Mouse (Mus musculus) hindbrain, embryonic 12.5 days (tissue): ENCODE data around the gene Zdhhc24. TPM values are rescaled to one million over a fixed set of nuclear protein-coding genes. Genes with fewer than 3 reads are reported as not detected.

Experiments used
- ATAC-seq: fragments of 200-750 bp; cut with Nextera tagmentation; 2 replicates; pipeline ENCODE4 v1.8.0; 2017; ENCODE audit warnings: moderate TSS enrichment; ENCODE audit not compliant: low FRiP score
- H3K27ac ChIP-seq: fragments of 300-500 bp; sonication (generic); 2 replicates; pipeline ENCODE4 v1.5.1; 2016; ENCODE audit warnings: mild to moderate bottlenecking
- H3K27me3 ChIP-seq: fragments of 300-500 bp; sonication (generic); 2 replicates; pipeline ENCODE4 v1.6.1; 2016; ENCODE audit warnings: mild to moderate bottlenecking
- H3K36me3 ChIP-seq: fragments of 300-500 bp; sonication (generic); 2 replicates; pipeline ENCODE4 v1.6.1; 2016; ENCODE audit warnings: mild to moderate bottlenecking
- H3K4me1 ChIP-seq: fragments of 300-500 bp; sonication (generic); 2 replicates; pipeline ENCODE4 v1.6.1; 2016
- H3K4me2 ChIP-seq: fragments of 300-500 bp; sonication (generic); replicated peaks from 2 replicates; pipeline ENCODE4 v1.6.1; 2016; ENCODE audit warnings: mild to moderate bottlenecking
- H3K4me3 ChIP-seq: fragments of 300-500 bp; sonication (generic); 2 replicates; pipeline ENCODE4 v1.5.1; 2016; ENCODE audit warnings: mild to moderate bottlenecking
- H3K9ac ChIP-seq: fragments of 300-500 bp; sonication (generic); 2 replicates; pipeline ENCODE4 v1.6.1; 2016; ENCODE audit warnings: mild to moderate bottlenecking, moderate library complexity
- H3K9me3 ChIP-seq: fragments of 300-500 bp; sonication (generic); replicated peaks from 2 replicates; pipeline ENCODE4 v1.6.1; 2016; ENCODE audit warnings: mild to moderate bottlenecking
- WGBS: fragments of 180-500 bp; shearing (Covaris S2); methylation state at CpG from one replicate; pipeline ENCODE4 v1.1.7; 2016; 5-methylcytosine and 5-hydroxymethylcytosine counted together
- polyA plus RNA-seq: library from polyadenylated mRNA; unstranded; fragments of >200 nt; fragmentation: Nextera tagmentation; extraction: Ambion mirVana; gene quantifications from 2 replicates; pipeline ENCODE4 v1.2.1, GENCODE M21; 2016

Gene Zdhhc24
- polyA plus RNA-seq, 1 experiment from 2014 or later, result 21.1 TPM

DNA sequence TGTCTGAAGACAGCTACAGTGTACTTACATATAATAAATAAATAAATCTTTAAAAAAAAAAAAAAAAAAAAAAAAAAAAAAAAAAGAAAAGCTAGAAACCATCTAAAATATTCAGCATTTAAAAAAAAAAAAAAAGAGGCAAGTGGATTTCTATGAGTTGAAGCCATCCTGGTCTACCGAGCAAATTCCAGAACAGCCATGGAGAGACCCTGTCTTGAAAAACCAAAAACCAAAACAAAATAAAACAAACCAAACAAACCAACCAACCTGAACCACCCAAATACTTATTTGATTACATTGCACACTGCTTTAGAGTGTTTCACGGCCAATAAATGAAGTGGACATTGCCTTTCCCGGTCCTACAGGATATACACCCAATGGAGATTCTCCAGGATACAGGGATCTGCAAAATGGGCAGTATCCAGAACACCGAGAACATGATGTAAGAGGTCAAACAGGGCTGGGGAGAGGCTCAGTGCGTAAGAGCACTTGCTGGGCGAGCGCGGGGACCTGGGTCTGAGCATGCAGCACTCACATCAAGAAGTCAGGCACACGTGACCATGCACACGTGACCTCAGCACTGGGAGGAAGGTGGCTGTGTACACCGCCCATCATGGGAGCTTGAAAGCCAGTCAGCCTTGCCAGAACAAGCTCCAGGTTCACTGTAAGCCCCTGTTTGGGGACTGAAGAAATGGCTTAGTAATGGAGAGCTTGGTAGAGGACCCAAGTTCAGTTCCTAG is 46.8 kb downstream of the Zdhhc24 start:
- Histone ChIP-seq H3K9me3 (no peaks in the 10 kb centered on the region), H3K27ac (no peak overlapping the region), H3K36me3 (peaks cover 58% of the 10 kb centered on the region), H3K4me1 (peaks cover 23% of the 10 kb centered on the region), H3K27me3 (no peaks in the 10 kb centered on the region), H3K9ac (no peak overlapping the region), H3K4me3 (no peak overlapping the region), H3K4me2 (no peak overlapping the region)
- WGBS, result 96% methylated on average over 11 of the region's 11 CpGs
- ATAC-seq, result no peak

- H3K4me3 ChIP-seq, result peak within 1 kb of the TSS; percentile 66
- peaks cover 30% of the 10 kb centered on the region for H3K36me3 ChIP-seq
- H3K4me2 ChIP-seq, result peak within 1 kb of the TSS; percentile 84
- peak; percentile 98 for ATAC-seq
- under 1% methylated on average over 32 of the region's 32 CpGs for WGBS
- H3K4me1 ChIP-seq, result peaks cover 23% of the 10 kb centered on the region
- no peaks in the 10 kb centered on the region for H3K9me3 ChIP-seq
- H3K27me3 ChIP-seq, result 0 out of 2 replicates have a peak, but pooled peaks cover 3% of the 10 kb centered on the region
- peak within 1 kb of the TSS; percentile 66 for H3K9ac ChIP-seq
- peak within 1 kb of the TSS; percentile 84 for H3K27ac ChIP-seq
Measured at GRCm38 (mm10) chr19:4927904-4928531, 49.5 kb downstream of the Zdhhc24 start, which contains the start of gene Dpp3. Gene Dpp3 (minus strand): TSS chr19:4928287.

DNA sequence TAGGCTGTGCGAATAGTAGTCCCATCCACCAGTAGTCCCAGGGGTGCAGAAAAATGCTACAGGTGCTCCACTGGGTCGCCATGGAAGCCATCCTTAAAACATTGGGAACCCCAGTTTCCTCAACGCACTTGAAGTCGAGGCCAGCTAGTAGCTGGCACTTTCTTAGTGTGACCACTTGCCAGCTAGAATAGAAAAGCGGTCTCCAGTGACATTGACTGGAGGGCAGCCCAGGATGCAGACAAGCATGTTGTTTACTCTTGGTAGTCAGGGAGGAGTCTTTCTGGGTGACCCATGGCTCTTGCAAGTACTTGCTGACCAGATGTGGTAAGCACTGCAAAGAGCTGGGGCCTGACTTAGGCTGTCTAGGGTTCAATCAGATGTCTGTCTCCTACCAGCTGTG is 50.3 kb downstream of the Zdhhc24 start:
- Histone ChIP-seq H3K4me3 (peak overlapping the region; percentile 66), H3K9ac (peak overlapping the region; percentile 64), H3K4me1 (peaks cover 23% of the 10 kb centered on the region), H3K27ac (peak overlapping the region; percentile 84), H3K4me2 (peak overlapping the region; percentile 84), H3K27me3 (0 out of 2 replicates have a peak, but pooled peaks cover 3% of the 10 kb centered on the region), H3K9me3 (no peaks in the 10 kb centered on the region), H3K36me3 (peaks cover 25% of the 10 kb centered on the region)
- WGBS, result 62% methylated on average over 5 of the region's 5 CpGs
- ATAC-seq, result no peak; the same call in 1 of the 2 replicates

Other genes with a start within 250 kb of the Zdhhc24 start
- 3.6 and 6.3 TPM in 2 replicates for gene Gm960, start 180.0 kb upstream of the Zdhhc24 start, polyA plus RNA-seq
- 42.8 and 43.7 TPM in 2 replicates for gene Sptbn2, start 167.5 kb upstream of the Zdhhc24 start, polyA plus RNA-seq
- gene Rbm4b, start 122.2 kb upstream of the Zdhhc24 start, polyA plus RNA-seq, result 155 TPM in 2 replicates
- 88.8 and 94.8 TPM in 2 replicates for gene Rbm4, start 84.8 kb upstream of the Zdhhc24 start, polyA plus RNA-seq
- gene Gm21992, start 67.1 kb upstream of the Zdhhc24 start, polyA plus RNA-seq, result 41.5 and 42.9 TPM in 2 replicates
- 96.0 and 97.9 TPM in 2 replicates for gene Rbm14, start 67.0 kb upstream of the Zdhhc24 start, polyA plus RNA-seq
- gene Ccs, start 39.3 kb upstream of the Zdhhc24 start, polyA plus RNA-seq, result 42.7 and 46.4 TPM in 2 replicates
- 0.35 and 0.40 TPM in 2 replicates for gene Ccdc87, start 39.3 kb upstream of the Zdhhc24 start, polyA plus RNA-seq
- gene Ctsf, start 23.5 kb upstream of the Zdhhc24 start, polyA plus RNA-seq, result 56.3 and 57.4 TPM in 2 replicates
- gene Actn3, start 759 bp upstream of the Zdhhc24 start, polyA plus RNA-seq, result 2.6 and 4.2 TPM in 2 replicates
- 7.2 and 9.8 TPM in 2 replicates for gene Bbs1, start 28.0 kb downstream of the Zdhhc24 start, polyA plus RNA-seq
- gene Dpp3, start 49.6 kb downstream of the Zdhhc24 start, polyA plus RNA-seq, result 167 TPM in 2 replicates
- 6.5 and 6.7 TPM in 2 replicates for gene Peli3, start 64.5 kb downstream of the Zdhhc24 start, polyA plus RNA-seq
- 116 and 124 TPM in 2 replicates for gene Mrpl11, start 83.5 kb downstream of the Zdhhc24 start, polyA plus RNA-seq
- 0.08 and 0.10 TPM in 2 replicates for gene Npas4, start 111.6 kb downstream of the Zdhhc24 start, polyA plus RNA-seq
- gene Slc29a2, start 145.2 kb downstream of the Zdhhc24 start, polyA plus RNA-seq, result 5.3 and 7.2 TPM in 2 replicates
- gene B4gat1, start 160.2 kb downstream of the Zdhhc24 start, polyA plus RNA-seq, result 43.8 and 48.7 TPM in 2 replicates
- gene AC124502.3, start 160.2 kb downstream of the Zdhhc24 start, polyA plus RNA-seq, result 2.5 and 4.0 TPM in 2 replicates
- gene Brms1, start 162.7 kb downstream of the Zdhhc24 start, polyA plus RNA-seq, result 56.9 and 61.2 TPM in 2 replicates
- 1.4 and 1.6 TPM in 2 replicates for gene Rin1, start 171.8 kb downstream of the Zdhhc24 start, polyA plus RNA-seq
- 32.0 and 41.9 TPM in 2 replicates for gene Cd248, start 189.4 kb downstream of the Zdhhc24 start, polyA plus RNA-seq
- 1.5 and 2.4 TPM in 2 replicates for gene Tmem151a, start 206.9 kb downstream of the Zdhhc24 start, polyA plus RNA-seq
- gene Yif1a, start 209.9 kb downstream of the Zdhhc24 start, polyA plus RNA-seq, result 60.3 and 61.6 TPM in 2 replicates
- 213 and 216 TPM in 2 replicates for gene Cnih2, start 219.9 kb downstream of the Zdhhc24 start, polyA plus RNA-seq
- 239 and 242 TPM in 2 replicates for gene Rab1b, start 228.4 kb downstream of the Zdhhc24 start, polyA plus RNA-seq
- 56.1 and 67.3 TPM in 2 replicates for gene Klc2, start 239.9 kb downstream of the Zdhhc24 start, polyA plus RNA-seq